Mouse (Mus musculus) lung, postnatal 10 days (tissue): ENCODE results near the gene Rbms3.

Source experiments
- DNase-seq: peaks from one replicate; pipeline ENCODE4 v3.0.0; 2021

Rbms3 gene

DNA sequence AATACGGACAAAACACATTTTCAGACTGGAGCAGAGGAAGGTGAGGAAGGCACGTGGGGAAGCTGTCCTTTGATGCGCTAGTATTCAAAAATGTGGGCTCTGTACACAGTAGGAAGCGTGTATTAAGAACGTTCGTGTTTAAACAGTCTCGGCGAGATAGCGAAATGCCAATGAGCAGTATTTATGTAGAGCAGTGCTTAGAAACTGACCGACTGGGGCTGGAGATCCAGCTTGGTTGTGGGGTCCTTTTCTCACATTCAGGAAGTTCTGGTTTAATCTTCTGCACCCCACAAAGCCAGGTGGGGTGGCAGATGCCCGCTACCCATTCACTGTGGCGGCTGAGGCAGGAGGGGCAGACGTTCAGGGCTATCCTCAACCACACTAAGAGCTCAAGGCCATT, 153.0 kb downstream of the Rbms3 start:
- DNase-seq: no peak

DNA sequence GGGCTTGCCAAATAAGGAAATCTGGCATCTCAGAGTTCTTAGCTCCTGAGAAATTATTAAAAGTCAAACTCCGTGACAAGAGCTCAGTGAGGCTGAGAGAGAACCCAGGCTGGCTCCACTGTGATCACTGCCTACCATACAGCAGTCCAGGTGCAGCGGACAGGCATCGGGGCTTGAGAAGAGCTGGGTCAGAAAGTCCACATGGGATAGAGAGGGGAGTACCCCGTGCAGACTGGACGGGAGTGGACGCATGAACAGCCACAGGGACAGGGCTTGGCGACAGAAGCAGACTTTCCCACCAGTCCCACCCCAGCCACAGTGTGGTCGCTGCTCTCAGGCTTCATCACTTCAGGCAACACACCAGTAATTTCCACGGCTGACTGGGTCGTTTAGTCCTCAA, 176.9 kb downstream of the Rbms3 start:
- no peak for DNase-seq

DNA sequence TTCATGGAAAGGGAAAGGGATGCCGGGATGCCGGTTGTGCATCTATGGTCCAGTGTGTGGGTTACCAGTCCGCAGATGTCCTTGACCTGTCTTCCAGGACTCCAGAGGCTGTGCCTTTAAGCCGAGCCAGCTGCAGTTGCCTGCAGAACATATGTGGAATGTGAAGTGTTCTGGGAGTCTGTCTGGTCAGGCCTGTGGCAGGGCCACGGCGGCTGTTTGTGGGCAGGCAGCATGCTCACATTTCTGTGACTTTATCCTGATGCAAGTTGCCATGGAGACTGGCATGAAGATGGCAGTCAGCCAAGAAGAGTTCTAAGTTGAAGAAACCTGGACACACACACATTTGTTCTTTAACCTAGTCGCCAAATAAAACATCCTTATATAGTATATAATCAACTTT, 187.1 kb downstream of the Rbms3 start:
- DNase-seq: peak; percentile 6

DNA sequence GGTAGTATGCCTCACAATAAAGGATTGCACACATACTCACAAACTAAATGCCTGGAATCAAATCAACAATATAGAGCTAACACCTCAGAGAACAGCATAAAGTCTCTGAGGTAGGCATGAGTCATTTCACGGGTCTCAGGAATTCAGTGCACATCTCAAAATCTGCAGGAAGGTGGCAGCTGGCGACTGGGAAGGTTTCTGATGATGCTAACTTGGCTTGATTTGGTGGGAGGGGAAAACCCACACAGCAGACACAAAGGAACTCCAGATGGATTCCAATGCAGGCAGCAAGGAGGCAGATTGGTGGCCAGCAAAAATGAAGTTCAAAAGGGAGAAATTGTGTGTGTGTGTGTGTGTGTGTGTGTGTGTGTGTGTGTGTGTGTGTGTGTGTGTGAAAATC, 193.9 kb downstream of the Rbms3 start:
- no peak for DNase-seq

DNA sequence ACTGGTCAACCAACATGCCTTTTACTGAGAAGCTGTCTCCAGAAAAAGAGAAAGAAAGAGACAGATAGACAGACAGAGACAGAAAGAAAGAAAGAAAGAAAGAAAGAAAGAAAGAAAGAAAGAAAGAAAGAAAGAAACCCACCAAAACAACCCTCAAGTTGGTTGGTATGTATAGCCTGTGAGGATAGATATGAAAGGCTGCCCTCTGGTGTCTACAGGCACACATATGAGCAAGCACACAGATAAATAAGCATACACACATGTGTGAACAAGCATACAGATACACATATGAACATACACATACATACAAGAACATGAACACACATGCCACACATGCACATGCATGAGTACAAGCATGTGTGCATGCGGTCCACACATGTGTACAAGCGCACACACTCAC, 199.0 kb downstream of the Rbms3 start:
- no peak for DNase-seq

DNA sequence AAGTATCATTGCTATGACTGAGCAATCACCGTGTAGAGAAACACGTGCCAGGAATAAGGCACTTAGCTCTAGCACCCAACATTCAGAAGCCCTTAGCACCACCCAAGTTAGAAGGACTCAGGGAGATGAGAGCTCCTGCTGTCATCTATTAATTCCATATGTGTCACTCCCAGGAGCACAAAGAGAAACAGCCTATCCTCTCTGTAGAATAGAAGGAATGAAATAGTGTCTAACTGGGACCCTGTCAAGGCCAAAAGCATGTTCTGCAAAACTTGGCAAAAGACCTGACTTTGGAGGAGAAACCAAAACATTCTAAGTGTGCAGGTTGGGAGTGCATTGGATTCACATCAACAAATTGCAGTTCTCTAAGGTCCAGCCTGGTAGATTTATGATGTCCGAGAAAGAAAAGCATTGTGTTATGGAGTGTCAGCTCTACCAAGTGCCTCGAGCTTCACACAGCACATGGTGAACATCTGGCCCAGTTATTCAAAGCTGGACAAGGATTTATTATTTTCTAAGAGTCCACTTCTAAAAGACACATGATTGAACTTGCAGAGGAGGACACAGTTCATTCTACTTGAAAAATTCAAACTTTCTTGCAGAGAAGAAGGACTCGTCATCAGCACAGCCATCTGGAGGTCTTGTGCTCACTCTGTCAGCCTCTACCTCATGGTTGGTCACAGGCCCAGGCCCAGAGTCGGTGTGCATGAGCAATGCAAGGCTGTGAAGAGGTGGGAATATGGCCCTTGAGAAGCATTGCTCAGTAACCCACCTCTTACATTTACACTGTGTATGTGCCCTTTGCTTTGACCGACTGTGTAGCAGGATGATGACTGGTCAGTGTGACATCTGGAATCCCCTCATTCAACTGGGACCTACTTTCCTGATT, 200.3 kb downstream of the Rbms3 start:
- no peak for DNase-seq

DNA sequence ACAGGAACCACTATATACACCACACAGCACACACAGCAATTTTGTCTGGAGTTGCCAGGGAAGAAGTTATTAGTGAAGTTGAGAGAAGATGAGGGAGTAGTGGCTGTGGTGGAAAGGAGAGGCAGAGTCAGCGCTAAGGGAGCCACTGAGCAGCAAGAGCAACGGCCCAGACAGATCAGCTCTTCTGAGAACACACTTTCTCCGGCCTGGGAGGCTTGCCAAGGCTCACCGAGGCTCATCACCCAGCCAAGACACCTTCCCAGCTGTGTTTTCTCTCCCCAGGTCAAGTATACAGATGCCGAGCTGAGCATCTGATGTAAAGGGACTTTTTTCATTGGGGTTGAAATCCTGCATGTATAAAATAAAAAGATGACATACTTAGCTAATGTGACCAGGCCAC, 206.5 kb downstream of the Rbms3 start:
- DNase-seq: peak; percentile 8

DNA sequence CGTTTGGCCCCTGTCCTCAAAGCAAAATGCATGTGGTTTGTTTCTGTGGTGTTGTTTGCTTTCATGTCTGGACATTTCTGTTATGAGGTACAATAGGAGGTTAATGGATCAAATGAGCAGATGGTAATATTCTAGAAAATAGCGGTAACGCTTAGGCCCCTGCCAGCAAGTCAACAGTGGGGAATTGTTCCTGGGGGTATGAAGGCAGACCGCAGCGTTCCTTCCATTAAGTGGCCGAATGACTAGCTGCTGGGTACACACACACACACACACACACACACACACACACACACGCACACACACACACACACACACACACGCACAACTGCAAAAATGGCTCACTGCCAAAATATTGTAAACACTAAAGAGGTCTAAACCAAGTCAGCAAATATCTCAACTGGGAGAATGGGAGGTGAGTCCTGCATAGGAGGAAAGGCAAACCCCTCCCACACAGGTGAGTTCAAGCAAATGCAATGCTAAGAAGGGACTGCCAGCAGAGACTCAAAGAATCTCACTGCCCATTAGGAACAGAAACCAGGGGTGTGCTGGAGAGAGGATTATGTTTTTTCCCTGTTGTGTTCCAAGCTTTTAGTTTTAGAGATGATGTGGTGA, 209.7 kb downstream of the Rbms3 start:
- DNase-seq: no peak

DNA sequence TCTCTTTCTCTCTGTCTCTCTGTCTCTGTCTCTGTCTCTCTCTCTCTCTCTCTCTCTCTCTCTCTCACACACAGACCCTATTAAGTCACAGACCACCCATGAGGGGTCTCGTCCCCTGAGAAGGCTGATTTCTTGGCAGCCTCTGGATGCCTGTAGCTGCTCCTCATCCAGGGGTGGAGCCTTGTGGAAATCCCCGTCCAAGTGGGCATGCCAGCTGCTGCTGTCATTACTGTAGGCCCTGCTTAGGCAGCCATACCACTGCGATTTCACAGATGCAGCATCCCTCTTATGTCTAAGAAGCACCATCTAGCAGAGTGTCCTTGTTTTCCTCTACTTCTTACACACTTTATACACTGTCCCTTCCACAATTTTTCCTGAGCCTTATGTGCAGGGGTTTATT, 216.5 kb downstream of the Rbms3 start:
- DNase-seq: peak; percentile 18

DNA sequence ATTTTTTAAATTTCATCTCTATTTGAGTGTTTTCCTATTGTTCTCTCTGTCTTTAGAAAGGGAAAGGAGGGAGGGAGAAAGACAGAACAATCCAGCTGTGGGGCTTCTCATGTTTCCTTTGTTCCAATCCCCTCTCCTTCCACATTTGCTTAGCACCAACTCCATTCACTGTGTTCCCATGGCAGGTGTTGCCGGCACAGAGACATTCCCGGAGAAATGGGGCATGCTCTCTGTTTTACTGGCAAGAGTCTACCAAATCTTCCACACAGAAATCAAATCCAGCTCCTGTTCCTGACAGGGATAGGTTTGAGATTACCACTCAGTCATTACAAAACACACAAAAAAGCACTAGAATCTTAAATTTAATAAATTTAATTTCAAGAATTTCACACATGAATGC, 217.1 kb downstream of the Rbms3 start:
- DNase-seq: no peak

- no peak for DNase-seq
Observed at GRCm38 (mm10) chr9:117404621-117405020, 225.1 kb downstream of the Rbms3 start.

GRCm38 (mm10) chr9:117400262-117400671, 229.4 kb downstream of the Rbms3 start:
- DNase-seq: peak; percentile 67

DNA sequence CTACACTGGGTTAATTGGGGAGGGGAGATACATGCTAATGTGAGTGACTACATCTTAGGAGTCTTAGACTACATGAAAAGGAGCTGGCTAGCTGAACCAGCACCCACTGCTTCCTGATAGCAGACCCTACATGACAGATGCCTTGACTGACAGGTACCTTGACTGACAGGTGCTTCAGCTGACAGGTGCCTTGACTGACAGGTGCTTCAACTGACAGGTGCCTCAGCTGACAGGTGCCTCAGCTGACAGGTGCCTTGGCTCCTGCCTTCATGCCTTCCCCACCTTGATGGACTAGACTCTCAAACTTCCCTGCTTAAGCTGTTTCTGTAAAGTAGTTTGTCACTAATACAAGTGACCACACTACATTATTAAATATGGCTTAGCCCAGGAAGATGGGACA, 232.6 kb downstream of the Rbms3 start:
- DNase-seq: no peak

DNA sequence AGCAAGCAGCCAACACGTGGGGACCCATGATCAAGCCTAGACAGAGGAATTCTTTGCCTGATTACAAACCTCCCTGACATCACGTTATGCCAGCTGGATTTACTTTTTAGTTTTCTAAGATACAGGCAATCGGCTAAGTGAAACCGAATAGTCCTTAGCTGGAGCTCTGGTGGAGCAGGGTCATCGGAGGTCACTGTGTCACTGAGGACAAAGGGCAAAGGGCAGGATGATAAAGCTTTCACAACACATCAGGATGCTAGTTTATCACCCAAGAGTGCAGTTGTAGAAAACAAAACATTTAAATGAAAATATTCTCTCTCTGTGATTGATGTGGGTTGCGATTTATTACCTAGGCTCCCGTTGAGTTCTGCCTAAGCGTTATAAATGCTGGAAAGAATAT, 233.1 kb downstream of the Rbms3 start:
- DNase-seq: no peak

- peak; percentile 78 for DNase-seq
Observed at GRCm38 (mm10) chr9:117393626-117394525, 235.8 kb downstream of the Rbms3 start.

DNA sequence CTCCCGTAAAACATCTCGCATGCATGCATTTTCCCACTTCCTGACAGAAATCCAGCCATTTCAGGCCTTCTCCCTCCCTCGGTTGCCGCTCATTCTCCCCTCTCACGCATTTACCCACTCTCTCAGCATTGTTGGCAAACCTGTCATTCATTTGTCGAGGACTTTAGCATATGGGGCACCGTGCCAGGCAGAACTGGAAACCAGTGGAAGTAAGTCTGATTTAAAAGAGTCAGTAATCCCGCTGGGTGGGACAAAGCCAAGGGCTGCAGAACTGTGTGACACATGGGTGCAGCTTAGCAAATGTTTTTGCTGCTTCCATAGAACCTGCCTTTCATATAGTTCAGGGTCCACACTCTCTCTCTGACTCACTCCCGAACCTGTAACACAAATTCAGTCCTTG, 241.7 kb downstream of the Rbms3 start:
- DNase-seq: no peak

DNA sequence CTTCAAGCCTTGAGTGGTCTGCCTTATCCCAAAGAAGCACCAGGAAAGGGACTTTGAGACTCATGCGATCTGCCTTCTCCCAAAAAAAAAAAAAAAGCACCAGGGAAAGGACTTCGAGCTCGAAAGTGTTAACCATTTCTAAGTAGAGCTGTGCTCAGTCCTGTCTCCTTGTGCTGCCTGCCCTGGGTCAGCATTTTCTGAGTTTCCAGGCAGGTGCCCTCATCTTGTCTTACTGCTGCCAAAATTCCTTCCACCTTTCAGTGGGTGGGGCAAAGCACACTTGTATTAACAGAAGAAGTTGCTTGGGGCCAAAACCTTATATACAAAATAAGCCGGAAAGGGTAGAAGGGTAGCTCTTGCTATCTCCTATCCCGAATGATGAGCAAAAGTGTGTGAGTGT, 248.8 kb downstream of the Rbms3 start:
- DNase-seq: no peak

DNA sequence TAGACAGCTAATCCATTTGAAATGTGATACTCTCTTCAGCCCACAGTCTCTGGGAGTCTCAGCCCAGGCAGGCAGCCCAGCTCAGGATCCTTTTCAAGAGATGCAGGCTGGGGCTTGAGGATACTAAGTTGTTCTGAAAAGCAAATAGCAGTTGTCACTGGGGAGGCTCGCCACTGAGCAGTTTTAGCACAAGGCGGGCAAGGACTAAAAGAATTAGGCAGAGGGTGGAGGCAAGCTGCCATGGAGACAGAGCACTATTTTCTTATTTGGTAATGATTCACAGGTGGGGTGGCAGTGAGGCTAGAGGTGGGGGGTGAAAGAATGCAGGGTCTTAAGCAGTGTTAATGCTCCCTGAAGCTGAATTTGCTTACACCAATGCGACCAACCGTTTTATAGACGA, 249.6 kb downstream of the Rbms3 start:
- DNase-seq: no peak

DNA sequence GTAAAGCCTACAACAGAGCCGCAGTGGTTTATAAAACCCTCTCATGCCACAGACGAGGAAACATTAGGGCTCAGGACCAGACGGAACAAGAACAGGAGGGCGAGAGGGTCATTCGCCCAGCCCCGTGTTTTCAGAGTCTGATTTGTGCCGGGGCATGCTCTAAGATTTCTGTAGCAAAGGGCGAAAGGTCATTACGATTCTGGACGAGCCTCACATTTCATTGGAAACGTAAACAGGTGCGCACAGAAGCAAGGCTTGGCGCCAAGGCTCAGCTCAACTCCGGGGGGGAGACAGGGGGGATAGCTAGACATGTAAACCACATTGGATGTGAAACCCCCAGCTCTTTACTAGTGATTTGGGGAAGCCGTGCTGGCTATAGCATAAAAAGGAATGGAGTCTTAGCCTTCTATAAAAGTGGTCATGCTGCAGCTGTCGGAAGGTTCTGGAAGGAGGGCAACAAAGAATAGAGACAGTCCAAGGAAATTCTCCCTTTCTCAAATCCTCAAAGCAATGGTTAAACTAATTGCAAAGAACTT, 250.2 kb downstream of the Rbms3 start:
- no peak for DNase-seq

- DNase-seq: no peak
Observed at GRCm38 (mm10) chr9:117378131-117378890, 251.4 kb downstream of the Rbms3 start.

DNA sequence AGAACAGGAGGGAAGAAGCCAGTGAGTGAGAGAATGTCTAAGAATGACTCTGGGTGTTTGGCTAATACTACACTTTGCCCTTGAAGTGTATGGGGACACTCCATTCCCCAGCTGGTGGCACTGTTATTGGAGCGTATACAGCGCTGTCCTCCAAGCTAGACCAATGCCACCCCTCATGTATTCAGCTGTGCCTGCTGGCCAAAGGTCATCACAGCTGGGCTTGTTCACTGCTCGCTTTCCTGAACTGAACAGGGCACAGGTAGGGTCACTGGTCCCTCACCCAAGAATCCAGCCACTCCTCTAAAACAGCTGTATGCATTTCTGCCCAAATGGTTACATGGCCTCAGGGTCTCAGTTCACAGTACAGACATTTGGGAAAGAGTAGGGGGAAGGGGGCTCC, 253.9 kb downstream of the Rbms3 start:
- DNase-seq: no peak

- peak; percentile 85 for DNase-seq
Observed at GRCm38 (mm10) chr9:117373164-117373741, 256.5 kb downstream of the Rbms3 start.
